Mouse (Mus musculus) kidney, embryonic 14.5 days (tissue): ENCODE data around the gene Sppl3. TPM values are rescaled to one million over a fixed set of nuclear protein-coding genes. Genes with fewer than 3 reads are reported as not detected.

Source experiments
- ATAC-seq: fragments of 200-750 bp; cut with Nextera tagmentation; 2 replicates; pipeline ENCODE4 v1.8.0; 2017; ENCODE audit warnings: moderate number of reproducible peaks, mild to moderate bottlenecking, moderate TSS enrichment, moderate library complexity; ENCODE audit not compliant: low FRiP score, low TSS enrichment
- H3K27ac ChIP-seq: fragments of 300-500 bp; sonication (generic); 2 replicates; pipeline ENCODE4 v1.5.1; 2014; ENCODE audit warnings: low read depth, mild to moderate bottlenecking, low read length, moderate library complexity, mixed read lengths
- H3K27me3 ChIP-seq: fragments of 300-500 bp; sonication (generic); 2 replicates; pipeline ENCODE4 v1.6.1; 2014; ENCODE audit warnings: mild to moderate bottlenecking, low read length; ENCODE audit not compliant: control insufficient read depth, insufficient read depth
- H3K36me3 ChIP-seq: fragments of 300-500 bp; sonication (generic); 2 replicates; pipeline ENCODE4 v1.6.1; 2014; ENCODE audit warnings: low read length, mixed read lengths; ENCODE audit not compliant: control insufficient read depth, insufficient read depth
- H3K4me1 ChIP-seq: fragments of 300-500 bp; sonication (generic); 2 replicates; pipeline ENCODE4 v1.6.1; 2014; ENCODE audit warnings: low read length, mixed read lengths; ENCODE audit not compliant: control insufficient read depth, insufficient read depth
- H3K4me2 ChIP-seq: fragments of 300-500 bp; sonication (generic); replicated peaks from 2 replicates; pipeline ENCODE4 v1.6.1; 2014; ENCODE audit warnings: low read depth, mild to moderate bottlenecking, low read length
- H3K4me3 ChIP-seq: fragments of 300-500 bp; sonication (generic); 2 replicates; pipeline ENCODE4 v1.5.1; 2014; ENCODE audit warnings: mild to moderate bottlenecking, low read length
- H3K9ac ChIP-seq: fragments of 300-500 bp; sonication (generic); 2 replicates; pipeline ENCODE4 v1.6.1; 2014; ENCODE audit warnings: low read depth, mild to moderate bottlenecking, low read length, moderate library complexity
- H3K9me3 ChIP-seq: fragments of 300-500 bp; sonication (generic); 2 replicates; pipeline ENCODE4 v1.6.1; 2016; ENCODE audit warnings: low read length; ENCODE audit not compliant: control insufficient read depth
- WGBS: fragments of 180-500 bp; shearing (Covaris S2); extraction: QIAGEN DNeasy Blood & Tissue Kit; methylation state at CpG from one replicate; pipeline ENCODE4 v1.1.7; 2014; 5-methylcytosine and 5-hydroxymethylcytosine counted together
- polyA plus RNA-seq: library from polyadenylated mRNA; unstranded; fragments of >200 nt; fragmentation: Nextera tagmentation; extraction: Ambion mirVana; gene quantifications from 2 replicates; pipeline ENCODE4 v1.2.1, GENCODE M21; 2014

The Sppl3 gene
- polyA plus RNA-seq, 1 experiment from 2014 or later: 23.9 TPM

DNA sequence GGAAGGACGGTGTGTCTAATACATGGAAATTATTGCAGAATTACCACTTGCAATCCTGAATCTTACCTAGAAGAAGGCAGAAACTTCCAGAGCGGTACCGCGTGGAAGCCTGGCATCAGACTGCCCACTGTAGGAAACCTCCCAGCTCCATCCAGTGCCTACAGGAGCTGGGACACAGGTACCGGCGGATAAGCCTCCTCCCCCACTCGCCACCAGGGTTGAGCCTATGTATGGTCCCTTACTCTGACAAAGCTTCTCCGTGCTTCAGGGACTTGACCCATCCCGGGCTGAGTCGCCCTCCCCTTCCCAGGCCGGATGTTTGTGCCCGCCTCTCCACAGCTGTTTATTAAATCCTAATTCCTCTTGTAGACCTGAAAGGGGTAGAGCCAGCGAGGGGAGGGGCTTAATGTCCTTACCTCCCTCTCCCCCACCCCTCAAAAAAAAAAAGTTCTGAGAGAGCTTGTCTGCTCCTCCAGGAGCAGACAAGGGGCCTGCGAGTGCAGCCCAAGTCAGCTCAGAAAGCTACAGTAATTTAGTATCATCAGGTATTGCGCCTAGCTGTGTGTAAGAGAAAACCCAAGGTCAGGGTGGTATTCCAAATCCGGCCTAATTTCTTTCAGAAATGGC is 30.7 kb upstream of the Sppl3 start:
- 24% methylated on average over 16 of the region's 16 CpGs for WGBS
- Histone ChIP-seq H3K4me1 (peaks cover 8% of the 10 kb centered on the region), H3K4me2 (peak overlapping the region; percentile 59), H3K36me3 (no peaks in the 10 kb centered on the region), H3K27me3 (no peaks in the 10 kb centered on the region), H3K27ac (no peak overlapping the region), H3K9me3 (no peaks in the 10 kb centered on the region), H3K9ac (peak overlapping the region; percentile 44), H3K4me3 (peak overlapping the region; percentile 28)
- no peak; the same call in 1 of the 2 replicates for ATAC-seq

DNA sequence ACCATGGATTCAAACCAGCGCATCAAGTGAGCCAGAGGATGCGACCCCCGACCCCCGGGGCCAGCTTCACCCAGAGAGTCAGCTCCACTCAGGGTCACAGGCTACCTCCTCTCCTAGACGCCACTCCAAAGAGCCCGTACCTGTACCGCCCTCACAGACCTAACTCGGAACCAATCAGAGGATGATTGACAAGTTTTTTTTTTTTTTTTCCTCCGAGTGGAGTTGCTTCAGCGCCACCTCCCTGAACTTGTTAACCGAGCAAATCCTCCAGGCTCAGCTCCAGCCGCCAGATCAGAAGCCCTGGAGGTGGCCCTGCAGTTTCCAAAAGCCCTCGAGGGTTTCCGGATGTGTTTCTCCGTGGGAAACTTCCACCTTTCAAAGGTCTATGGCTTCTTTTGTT is 28.9 kb upstream of the Sppl3 start:
- Histone ChIP-seq H3K27ac (no peak overlapping the region), H3K4me1 (peaks cover 8% of the 10 kb centered on the region), H3K9ac (no peak overlapping the region), H3K4me2 (no peak overlapping the region), H3K36me3 (no peaks in the 10 kb centered on the region), H3K4me3 (no peak overlapping the region), H3K9me3 (no peaks in the 10 kb centered on the region), H3K27me3 (no peaks in the 10 kb centered on the region)
- ATAC-seq: no peak
- WGBS: 68% methylated on average over 15 of the region's 15 CpGs

DNA sequence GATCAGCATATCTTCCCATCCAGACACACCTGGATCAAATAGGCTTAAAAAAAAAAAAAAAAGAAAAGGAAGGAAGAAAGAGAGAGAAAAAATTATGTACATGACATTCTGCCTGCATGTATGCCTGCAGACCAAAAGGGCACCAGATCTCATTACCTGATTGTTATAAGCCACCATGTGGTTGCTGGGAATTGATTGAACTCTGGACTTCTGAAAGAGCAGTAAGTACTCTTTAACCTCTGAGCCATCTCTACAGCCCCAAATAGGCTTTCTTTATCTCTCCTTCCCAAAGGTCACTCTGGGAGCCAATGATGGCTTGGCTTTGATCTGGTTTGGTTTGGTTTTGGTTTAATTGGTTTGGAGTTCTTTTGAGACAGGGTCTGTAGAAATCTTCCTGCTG is 25.9 kb upstream of the Sppl3 start:
- H3K27ac ChIP-seq: no peak overlapping the region
- no peaks in the 10 kb centered on the region for H3K9me3 ChIP-seq
- no peak for ATAC-seq
- H3K4me1 ChIP-seq: peaks cover 3% of the 10 kb centered on the region
- H3K36me3 ChIP-seq: no peaks in the 10 kb centered on the region
- H3K9ac ChIP-seq: no peak overlapping the region
- H3K4me2 ChIP-seq: no peak overlapping the region
- no peak overlapping the region for H3K4me3 ChIP-seq
- no peaks in the 10 kb centered on the region for H3K27me3 ChIP-seq

DNA sequence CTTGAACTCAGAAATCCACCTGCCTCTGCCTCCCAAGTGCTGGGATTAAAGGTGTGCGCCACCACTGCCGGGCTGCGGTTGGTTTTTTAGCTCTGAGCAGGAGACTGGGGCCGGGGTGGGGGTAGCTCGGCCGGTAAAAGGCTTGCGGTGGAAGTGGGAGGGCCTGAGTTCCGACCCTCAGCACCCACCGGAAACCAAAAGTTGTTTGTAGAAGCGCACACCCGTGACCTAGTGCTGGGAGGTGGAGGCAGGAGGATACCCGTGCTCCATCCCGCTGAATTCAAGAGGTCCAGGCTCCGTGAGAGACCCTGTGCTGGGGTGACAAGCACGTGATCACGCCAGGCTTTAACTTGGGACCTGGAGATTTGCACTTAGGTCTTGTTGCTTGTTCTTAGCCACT is 14.5 kb upstream of the Sppl3 start:
- Histone ChIP-seq H3K9ac (no peak overlapping the region), H3K9me3 (no peaks in the 10 kb centered on the region), H3K27ac (no peak overlapping the region), H3K4me1 (no peaks in the 10 kb centered on the region), H3K27me3 (no peaks in the 10 kb centered on the region), H3K4me3 (no peak overlapping the region), H3K4me2 (no peak overlapping the region), H3K36me3 (no peaks in the 10 kb centered on the region)
- 67% methylated on average over 16 of the region's 16 CpGs for WGBS
- no peak for ATAC-seq

DNA sequence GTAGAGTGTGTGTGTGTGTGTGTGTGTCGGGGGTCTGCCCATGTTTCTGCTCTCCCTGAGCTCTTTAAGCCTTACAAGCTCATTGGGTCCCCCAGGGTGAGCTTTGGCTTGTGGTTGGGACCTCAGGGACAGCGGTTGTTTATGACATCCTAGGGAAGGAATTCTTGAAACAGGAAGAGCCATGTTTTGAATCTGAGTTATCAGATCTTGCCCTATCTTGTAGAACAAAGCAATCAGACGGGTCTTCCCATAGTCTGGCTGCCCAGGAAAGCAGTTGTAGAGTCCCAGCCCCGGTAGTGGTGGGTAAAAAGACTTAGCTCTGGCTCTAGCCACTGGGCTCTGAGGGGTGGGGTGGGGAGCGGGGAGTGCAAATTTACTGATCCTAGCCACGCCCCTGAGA is 13.6 kb upstream of the Sppl3 start:
- H3K27ac ChIP-seq: no peak overlapping the region
- H3K9ac ChIP-seq: no peak overlapping the region
- no peak overlapping the region for H3K4me2 ChIP-seq
- H3K27me3 ChIP-seq: no peaks in the 10 kb centered on the region
- no peak overlapping the region for H3K4me3 ChIP-seq
- H3K9me3 ChIP-seq: no peaks in the 10 kb centered on the region
- no peaks in the 10 kb centered on the region for H3K4me1 ChIP-seq
- 66% methylated on average over 6 of the region's 6 CpGs for WGBS
- H3K36me3 ChIP-seq: no peaks in the 10 kb centered on the region
- ATAC-seq: no peak

DNA sequence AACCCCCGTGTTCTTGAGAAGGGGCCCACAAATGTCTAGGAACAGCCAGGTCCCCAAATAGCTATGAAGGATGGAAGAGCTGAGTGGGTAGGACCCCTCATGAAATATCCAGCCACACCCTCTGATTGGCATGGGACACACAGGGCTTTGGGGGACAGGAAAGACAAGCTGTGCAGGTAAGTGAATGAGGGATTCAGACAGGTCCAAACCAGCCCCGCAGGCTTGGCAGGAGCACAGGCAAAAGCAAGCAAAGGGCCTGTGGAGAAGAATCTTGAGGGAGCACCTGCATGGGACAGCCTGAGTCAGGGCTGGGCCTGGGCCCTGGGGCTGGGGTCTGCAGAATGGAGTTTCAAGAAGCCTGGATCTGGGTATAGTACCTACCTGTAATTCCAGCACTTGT is 10.4 kb upstream of the Sppl3 start:
- no peak for ATAC-seq
- Histone ChIP-seq H3K36me3 (no peaks in the 10 kb centered on the region), H3K9ac (no peak overlapping the region), H3K4me1 (no peaks in the 10 kb centered on the region), H3K4me3 (no peak overlapping the region), H3K4me2 (no peak overlapping the region), H3K27me3 (no peaks in the 10 kb centered on the region), H3K27ac (no peak overlapping the region), H3K9me3 (no peaks in the 10 kb centered on the region)
- whole genome bisulfite sequencing: 79% methylated on average over 2 of the region's 2 CpGs

DNA sequence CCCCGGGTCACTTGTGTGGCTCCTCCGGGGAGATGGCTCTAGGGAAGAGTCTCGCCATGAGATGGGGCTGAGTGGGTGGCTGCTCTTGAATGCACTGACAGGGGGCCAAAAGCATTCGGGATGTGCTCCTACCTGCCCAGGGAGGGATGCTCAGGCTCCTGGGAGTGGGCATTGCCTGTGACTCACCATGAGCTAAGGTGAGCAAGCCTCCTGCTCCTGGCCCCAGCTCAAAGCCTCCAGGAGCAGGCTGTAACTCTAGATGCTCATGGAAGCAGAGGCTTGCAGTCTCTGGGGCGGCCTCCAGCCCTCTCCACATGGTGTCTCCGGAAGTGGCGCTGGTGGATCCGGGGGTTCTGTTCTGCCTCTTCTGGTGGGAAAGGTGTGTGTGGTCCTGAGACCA is 9.5 kb upstream of the Sppl3 start:
- H3K9me3 ChIP-seq: no peaks in the 10 kb centered on the region
- H3K36me3 ChIP-seq: no peaks in the 10 kb centered on the region
- no peaks in the 10 kb centered on the region for H3K27me3 ChIP-seq
- H3K4me2 ChIP-seq: no peak overlapping the region
- no peak for ATAC-seq
- no peaks in the 10 kb centered on the region for H3K4me1 ChIP-seq
- no peak overlapping the region for H3K9ac ChIP-seq
- no peak overlapping the region for H3K4me3 ChIP-seq
- WGBS: 76% methylated on average over 8 of the region's 8 CpGs
- no peak overlapping the region for H3K27ac ChIP-seq

DNA sequence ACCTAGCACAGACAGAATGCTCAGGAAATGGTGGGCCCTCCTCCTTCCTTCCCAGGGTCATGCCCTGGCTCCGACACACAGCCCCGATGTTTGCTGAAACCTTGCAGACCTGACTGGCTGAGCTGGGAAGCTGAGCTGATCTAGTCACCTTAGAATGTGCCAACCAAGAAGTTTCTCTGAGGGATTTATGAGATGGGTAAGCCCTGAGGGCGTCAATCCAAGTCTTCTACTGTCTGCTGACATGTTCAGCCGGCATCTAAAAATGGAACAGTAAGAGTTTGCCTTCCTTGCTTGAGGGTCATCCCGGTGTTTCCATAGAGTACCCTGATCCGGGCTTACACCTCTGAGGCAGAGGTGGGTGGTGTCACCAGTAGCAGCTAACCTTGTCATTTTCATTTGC is 8.2 kb upstream of the Sppl3 start:
- no peaks in the 10 kb centered on the region for H3K27me3 ChIP-seq
- H3K4me3 ChIP-seq: no peak overlapping the region
- no peak overlapping the region; the same call in 1 of the 2 replicates for H3K9ac ChIP-seq
- no peak overlapping the region for H3K4me2 ChIP-seq
- no peaks in the 10 kb centered on the region for H3K9me3 ChIP-seq
- H3K27ac ChIP-seq: no peak overlapping the region
- WGBS: 30% methylated on average over 6 of the region's 6 CpGs
- H3K4me1 ChIP-seq: no peaks in the 10 kb centered on the region
- H3K36me3 ChIP-seq: no peaks in the 10 kb centered on the region
- no peak for ATAC-seq

DNA sequence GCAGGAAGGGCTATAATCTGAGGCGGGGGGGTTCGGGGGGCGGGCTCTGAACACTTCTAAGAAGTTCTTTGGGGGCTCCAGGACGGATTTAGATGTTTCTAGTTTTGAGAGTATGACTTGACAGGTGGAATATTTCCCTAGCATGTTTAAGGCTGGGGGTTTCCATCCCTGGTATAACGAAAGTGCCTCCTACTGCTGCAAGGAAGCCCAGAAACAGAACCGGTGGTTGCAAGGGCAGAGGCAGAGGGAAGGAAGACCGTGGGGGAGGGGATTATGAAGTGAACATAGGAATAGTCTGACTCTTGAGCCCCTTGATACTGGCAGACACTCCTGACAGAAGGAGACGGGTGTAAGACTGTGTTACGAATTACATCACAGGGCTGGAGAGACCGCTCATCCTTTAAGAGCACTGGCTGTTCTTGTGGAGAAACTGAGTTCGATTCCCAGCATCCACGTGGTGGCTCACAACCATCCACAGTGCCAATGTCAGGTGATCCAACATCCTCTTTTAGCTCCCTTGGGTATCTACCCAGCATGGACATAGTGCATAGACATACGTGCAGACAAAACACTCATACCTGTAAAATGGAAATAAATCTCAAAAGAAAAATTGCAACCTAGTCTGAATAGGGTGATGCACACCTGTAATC is 7.6 kb upstream of the Sppl3 start:
- Histone ChIP-seq H3K27me3 (no peaks in the 10 kb centered on the region), H3K4me2 (no peak overlapping the region), H3K4me1 (no peaks in the 10 kb centered on the region), H3K9ac (no peak overlapping the region; the same call in 1 of the 2 replicates), H3K27ac (no peak overlapping the region), H3K36me3 (no peaks in the 10 kb centered on the region), H3K9me3 (no peaks in the 10 kb centered on the region), H3K4me3 (no peak overlapping the region)
- WGBS: 82% methylated on average over 13 of the region's 13 CpGs
- no peak for ATAC-seq
